Mouse (Mus musculus) urinary bladder, postnatal 4 days (tissue): Measurements from ENCODE around the gene Dram1.

Experiments
- DNase-seq, 2 experiments: peaks; one replicate each; pipeline ENCODE4 v3.0.0; 2021 to 2022; ENCODE audit warnings: low spot score in 2 of 2

Gene Dram1

DNA sequence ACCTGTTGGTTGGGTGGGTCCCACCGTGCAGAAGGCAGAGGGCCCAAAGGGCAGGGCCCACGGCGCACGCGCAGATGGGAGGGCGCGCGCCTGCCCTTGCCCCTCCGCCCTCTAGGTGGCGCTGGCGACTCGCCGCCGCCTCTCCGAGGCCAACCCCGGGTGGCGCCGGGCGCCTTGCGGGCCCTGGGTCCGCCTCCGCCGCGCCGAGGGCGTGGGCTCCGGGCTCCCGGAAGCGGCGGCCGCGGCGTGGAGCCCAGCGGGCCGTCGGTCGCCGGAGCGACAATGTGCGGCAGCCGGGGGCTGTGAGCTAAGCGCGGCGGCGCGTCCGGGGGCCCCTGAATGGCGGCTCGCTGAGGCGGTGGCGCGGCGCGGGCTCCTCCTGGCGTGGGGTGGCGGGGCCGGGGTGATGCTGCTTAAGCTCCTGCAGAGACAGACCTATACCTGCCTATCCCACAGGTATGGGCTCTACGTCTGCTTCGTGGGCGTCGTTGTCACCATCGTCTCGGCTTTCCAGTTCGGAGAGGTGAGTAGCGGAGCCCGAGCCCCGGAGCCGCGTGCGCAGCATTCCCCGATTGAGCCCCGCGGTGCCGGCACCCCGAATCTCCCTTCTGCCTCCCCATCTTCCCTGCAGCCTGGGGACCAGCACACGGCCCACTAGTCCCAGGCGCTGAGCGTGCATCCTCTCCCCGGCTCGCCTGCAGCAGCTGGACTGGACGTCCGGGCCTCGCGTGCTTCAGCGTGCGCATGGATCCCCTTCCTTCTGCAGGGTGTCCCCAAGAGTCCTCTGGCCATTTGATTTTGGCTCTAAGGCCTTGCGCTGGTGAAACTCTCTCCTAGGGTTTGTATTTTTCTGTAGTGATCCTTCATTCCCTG is at the start of gene Dram1, which contains the start of gene Gnptab:
Dram1 (minus strand) TSS at position 68 of the 873 bp plus-strand sequence.
Gnptab (plus strand) TSS at position 120 of the 873 bp plus-strand sequence.
- DNase-seq = peak; percentile 85 to 87

DNA sequence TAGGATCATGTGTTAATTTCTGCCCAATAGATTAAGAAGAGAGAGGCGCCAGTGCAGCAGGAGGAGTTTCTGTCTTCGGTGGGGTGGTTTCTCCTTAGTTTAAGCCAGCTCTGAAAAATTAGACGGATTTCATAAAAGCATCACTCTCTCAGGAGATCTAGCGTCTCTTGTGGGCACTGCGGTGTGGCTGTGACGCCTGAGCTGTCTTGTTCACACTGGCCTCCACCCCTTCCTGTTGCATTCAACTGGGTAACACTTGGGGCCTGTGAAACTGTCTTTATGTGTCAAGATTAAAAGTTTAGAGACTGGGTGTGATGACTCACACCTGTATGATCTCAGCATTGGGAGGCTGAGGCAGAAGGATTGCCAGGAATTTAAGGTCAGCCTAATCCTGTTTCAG is 49.1 kb upstream of the Dram1 start:
- DNase-seq = no peak

DNA sequence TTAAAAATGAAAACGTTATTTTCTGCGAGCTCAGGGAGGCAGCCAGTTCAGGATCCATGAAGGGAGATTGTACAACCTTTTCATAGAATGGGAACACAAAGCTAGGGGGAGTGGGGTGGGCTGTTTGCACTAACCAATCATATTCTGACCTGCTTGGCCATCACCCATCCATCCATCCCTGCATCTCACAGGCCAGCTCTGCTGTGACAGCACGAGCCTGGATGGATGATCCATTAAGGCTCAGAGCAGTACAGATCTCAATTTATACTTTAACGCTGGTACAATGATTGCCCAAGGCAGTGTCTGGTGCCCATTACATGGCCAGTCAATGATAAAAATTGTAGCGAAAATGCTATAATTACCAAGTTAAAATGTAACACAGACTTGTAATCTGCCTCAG is 48.0 kb upstream of the Dram1 start:
- no peak for DNase-seq

DNA sequence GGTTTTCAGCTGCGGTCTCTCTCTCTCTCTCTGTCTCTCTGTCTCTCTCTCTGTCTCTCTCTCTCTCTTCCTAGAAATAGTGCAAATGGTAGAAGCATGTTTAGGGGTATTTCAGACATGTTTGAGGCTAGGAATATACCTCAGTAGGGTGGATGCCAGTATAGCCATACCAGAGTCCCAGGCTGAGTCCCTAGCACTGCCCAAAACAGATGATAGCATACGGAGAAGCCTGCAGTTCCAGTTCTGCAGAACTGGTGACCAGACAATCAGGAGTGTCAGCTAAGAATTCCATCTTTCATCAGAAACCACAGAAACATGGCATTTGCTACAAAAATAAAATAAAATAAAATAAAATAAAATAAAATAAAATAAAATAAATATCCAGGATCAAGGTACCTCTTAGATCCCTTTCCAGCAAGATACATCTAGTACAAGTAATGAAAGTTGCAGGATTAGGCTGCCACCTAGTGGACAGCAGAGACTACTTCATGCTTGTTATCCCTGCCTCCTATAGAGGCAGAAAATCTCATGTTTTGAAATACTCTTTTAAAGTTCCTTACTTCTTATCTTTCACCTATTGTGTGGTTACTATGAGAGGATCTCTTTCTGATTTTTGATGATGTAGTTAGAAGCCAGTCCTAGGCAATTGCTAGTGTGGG is 47.4 kb upstream of the Dram1 start:
- no peak for DNase-seq

DNA sequence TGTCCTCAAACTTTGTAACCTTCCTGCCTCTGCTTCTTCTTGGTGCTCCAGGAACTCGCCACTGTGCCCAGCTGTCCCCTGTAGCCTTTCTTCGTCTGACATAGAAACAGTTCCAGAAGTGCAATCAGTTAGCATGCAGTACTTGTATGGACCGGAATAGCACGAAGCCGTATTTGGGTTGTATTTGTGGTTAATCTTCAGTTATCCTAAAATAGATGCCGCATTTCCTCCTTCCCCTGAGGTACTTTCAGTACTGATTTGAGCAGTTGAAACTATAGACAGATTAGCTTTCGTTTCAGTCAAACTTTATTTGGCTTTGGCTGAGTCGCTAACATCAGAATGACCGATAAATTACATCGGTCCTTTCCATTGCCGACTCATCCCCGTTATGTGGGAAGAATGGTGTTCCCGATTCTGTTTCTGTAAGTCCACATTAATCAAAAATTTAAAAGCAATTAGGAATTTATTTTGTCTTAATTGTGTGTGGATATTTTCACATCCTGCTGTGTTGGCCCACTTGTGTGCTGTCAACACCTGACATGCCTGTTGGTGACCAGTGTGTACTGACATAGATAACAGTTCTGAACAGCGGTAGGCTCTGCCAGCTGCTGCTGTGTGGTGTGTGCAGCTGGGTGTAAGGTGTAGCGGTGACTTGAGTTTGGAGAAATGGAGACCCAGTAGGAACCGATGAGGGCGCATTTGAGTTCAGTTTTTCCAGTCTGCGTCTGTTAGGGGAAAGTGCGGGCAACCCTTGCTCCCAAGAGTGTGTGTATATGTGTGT is 42.0 kb upstream of the Dram1 start:
- no peak for DNase-seq

DNA sequence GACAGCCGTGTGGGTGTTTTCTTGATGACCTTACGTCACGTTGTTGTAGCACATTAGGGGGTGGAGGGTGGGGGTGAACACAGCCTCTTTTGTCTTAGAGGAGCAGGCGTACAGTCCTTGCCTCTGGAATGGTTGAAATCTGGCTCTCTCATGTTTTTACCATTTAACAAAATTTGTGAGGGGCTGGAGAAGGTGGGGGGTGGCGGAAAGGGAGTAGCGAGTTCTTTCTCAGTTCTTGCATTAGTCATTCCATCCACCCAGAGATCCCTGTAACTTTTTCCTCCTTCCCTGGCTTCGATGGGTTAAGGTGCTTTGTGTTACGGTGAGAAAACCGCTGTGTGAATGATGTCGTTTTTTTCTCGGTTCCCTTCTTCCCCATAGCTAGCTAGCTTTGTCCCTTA is 41.3 kb upstream of the Dram1 start:
- DNase-seq = no peak

DNA sequence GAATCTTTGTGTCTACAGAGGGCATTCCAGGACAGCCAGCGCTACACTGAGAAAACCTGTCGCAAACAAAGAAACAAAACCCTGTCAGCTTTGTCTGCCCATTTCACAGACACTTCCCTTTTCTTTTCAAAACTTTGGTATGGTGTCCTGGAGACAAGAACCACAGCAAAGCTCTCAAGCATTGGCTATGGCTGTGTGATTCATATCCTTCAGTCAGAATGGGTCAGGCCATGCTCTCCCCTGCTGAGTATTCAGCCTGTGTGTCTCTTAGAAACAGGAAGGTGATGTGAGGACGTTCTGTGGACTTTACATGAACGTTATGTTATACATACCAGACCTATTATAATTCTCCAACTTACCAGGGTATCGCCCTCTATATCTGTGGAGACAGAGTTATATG is 38.8 kb upstream of the Dram1 start:
- no peak for DNase-seq

DNA sequence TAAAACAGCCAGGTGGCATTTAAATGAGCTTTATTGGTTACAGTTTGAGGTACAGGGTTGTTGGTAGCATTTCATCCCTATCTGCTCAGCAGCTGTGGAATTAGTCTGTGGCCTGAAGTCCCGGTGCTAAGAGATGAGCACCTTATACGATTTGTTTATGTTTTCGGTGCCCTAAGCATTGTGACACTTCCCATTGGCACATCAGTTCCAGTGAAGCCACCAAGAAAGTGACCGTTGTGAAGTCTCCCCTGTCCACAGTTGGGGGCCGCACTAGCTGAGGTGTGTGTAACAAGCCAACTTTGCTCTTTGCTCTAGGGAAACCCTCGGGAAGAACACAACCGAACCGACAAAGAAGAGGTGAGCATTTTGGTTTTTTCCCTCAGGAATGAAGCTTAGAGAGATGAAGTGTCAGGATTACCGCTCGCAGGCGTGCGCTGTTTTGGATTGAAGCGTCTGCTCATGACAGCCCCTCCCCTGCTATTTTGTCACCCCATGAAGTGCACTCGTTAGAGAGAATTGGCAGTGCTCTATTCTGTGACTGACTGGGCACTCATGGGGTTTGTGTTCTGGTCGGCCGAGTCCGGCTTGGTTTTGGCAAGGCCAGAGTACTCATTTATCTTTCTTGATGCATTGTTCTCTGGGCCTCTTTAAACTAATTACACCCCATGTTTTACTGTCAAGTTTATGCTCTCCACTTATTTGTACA is 33.6 kb upstream of the Dram1 start:
- DNase-seq = no peak

DNA sequence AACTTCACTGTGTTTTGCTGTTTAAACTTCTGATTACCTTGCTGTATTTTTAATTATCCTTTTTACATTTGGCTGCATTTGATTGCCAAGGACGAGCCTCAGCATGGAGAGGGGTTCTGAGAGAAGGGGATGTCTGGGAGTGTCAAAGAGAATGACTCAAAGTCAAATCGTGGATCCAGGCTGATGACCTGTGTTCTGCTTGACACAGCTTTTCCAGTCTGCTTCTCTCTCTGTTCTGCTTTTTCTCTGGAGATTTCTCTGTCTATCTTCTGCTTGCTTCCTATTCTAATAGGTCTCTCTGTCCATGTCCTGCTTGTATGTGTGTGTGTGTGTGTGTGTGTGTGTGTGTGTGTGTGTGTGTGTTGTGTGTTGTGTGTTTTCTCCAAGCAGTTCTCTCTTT is 30.9 kb upstream of the Dram1 start:
- no peak for DNase-seq

DNA sequence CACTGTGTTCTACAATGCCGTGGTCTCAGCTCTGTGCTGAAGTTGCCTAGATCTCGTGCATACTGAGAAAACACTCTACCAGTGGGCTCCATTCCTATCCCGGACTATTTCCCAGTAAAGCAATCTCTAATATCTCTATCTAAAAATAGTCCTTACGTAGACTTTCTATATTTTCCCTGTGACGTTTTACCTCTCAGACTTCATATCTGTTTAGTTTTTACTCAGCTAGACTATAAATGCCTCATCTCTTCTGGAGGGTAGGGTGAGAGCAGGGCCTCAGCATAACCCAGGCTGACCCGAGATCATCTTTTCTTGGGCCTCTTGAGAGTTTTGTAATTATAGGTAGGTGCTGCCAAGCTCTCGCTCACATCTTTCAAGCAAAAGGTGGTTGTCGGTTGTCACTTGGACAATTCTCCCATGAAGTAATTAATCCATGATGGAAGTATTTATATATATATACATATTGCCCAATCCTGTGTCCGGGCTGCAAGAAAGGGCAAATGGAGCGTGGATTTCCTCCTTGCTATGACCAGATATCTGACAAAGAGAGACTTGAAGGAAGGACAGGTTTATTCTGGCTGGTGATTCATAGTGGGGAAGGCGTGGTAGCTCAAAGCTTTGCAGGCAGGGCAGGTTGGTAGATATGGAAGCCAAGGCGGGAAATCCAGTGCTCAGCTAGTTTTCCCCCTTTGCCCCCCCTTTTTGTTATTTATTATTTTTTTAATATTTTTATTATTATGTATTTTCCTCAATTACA is 29.2 kb upstream of the Dram1 start:
- no peak for DNase-seq

DNA sequence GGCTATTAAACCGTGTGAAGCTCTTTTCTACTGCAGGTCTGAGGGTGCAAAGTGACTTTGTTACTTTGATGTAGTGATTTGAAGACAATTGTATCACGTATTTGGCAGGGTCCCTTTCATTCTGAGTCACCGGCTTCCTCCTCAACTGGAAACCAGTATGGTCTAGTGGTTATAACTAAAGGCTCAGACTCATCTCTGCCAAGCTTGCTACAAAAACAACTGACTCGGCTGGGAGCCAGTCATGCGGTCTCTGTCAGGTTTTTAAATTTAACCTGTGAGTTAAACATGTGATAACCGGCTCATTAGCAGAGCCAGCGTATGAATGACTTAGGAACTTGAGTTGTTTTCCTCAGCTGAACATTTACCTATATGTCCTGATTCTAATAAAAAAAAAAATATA is 26.9 kb upstream of the Dram1 start:
- no peak for DNase-seq

DNA sequence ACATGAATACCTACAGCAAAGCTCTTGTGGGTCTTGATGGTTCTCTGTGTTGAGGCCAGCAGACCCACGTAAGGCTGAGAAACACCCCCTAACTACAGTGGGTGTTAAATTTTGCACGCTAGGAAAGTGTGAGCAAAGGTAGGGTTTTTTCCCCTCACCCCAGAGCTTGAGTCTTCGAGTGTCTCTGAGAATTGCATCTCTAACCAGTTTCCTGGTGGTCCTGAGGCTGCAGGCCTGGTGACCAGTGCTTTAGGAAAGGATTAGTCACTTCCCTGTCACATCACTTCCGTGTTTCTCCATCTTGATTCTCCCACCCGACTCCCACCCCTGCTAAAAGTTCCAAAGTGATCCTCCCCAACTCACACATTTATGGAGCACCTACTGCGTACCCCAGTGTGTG is 25.3 kb upstream of the Dram1 start:
- no peak for DNase-seq

DNA sequence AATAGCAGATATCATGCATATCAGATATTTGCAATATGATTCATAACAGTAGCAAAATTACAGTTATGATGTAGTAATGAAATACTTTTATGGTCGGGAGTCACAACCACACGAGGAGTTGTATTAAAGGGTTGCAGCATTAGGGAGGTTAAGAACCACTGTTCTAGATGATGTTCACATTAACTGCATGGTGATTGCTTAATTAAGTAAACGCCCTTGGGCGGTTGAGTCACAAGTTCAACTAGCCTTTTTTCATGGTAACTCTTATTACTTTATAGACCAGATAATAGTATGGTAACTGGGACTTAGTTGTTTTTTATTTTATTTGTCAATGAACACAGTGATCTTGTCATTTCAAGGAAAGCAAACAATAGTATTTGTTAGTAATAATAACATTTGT is 24.1 kb upstream of the Dram1 start:
- no peak for DNase-seq

DNA sequence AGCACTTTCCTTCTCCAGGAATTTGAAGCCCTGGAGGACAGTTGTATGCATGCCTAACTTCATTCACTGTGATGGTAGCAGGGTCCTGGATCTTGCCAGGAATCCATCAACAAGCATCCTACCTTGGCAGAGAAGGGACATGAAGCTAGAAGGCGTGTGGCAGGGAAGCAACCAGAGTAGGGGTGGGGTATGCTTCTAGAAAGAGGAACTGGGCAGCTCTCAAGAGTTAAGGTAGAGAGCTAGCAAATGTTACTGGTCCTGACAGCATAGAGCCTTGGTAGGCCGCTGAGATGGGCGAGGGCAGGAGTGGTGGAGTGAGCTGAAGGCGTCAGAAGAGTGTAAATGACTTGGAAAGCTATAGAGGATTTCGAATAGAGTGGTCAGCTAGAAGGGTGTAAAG is 20.4 kb upstream of the Dram1 start:
- no peak for DNase-seq

DNA sequence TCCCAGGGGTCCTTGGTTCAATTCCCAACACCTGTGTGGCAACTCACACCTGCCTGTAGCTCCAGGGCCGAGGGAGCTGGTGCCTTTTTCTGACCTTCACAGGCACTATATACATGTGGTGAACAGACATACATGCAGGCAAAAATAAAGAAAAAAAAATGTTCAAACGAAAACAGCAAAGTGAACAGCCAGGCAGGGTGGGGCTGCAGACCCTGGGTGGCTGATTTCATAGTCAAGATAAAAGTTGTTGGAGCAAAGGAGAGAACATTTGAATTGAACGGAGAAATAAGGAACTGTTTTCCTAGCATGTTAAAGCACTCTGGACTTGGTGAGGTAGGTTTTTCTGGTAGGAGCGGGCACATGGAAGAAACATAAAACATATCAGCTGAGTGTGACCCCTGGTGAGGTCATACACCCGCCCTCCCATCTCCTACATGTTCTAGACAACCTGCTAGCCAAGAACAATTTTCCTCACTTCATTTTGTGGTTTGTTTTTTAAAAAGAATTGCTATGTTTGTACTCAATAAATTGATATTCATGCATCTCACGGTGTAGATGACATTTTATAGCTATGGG is 19.9 kb upstream of the Dram1 start:
- no peak for DNase-seq

DNA sequence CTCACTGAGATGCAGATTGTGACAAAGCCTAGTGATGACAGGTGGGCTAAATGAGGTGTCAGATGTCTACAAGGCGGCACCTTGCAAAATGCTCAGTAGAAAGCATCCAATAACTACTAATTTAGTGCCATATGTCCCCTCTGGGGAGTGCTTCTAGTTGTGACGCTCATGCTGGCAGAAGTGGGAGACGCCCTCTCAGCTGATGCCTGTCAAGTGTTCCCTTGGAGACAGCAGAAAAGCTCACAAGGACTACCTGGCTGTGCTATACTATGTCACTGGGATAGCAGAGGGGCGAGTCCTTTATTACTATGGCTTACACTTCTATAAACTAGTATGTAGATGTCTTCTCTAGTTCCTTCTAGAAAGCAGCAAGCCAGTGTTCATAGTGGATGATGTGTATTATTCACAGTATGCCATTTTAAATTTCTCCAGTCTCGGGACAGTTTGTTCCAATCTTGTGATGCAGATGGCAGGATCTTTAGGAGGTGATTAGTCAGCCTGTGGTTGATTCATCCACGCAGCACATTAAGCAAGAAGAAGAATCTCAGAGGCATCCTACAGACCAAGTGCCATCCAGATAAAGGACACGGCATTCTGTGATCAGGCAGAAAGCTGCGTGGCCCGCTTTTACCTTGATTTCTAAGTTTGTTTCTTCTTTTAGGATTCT is 13.4 kb upstream of the Dram1 start:
- DNase-seq = no peak

DNA sequence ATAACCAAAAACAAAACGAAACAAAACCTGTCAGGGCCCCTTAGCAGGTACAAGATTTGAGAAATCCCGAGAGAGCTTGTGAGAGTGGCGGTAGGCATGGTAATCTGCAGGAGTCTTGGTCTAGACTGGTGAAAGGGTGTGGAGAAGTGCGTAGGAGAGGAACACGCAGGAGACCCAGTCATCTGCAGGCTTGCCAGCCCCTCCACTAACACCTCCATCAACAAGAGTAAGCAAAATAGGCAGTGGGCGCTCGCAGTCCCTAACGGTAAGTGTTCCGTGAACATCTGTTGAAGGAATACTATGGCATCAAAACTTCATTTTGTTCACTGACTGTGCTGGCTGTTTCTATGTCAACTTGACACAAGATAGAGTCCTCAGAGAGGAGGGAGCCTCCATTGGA is 12.6 kb upstream of the Dram1 start:
- DNase-seq = no peak

DNA sequence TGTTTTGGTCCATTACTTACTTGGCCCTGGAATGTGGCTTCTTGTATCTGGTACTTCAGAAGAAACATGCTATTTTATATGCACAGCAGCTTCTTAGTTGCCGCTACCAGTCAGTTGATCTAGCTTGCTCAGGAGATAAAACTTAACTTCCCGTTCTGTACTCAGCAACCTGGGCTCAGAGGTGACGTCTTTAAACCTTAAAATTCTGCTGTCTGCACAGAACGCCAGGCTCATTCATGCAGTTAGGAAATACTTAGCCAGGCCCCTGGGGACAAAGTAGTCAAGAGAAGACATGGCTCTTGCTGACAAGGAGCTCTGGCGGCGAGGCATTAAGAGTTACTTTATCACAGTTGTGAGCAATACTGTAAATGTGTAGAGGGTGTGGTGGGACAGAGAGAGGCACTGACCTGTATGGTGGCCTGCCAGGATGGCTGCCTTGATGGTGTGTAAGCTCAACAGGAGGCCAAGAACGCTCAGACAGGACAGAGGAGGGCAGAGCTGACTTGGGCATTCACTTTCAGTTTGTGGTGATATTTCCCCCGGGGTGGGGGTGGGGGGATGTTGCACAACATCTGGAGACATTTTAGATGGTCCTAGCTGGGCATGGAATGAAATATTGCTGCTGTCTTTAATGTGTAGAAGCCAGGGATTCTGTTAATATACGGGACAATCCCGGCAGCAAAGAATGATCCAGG is 11.4 kb upstream of the Dram1 start:
- DNase-seq = no peak

DNA sequence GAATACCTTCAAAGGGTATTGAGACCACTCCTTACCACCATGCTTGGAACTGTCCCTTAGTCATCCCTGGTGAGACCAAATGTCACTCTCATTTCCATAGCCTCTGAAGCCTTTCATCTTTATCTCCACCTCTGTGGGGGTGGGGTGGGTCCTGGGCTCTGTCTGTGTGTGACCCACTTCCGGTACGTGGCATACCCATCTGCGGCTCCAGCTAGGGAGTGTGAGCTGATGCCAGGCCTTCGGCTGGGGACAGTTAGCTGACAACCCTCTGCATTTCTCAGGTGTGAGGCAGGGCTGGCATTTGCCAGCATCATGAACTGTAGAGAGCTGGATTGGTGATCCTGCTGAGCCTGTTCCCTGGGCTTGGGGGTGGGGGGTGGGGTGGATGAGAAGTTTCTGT is 10.7 kb upstream of the Dram1 start:
- DNase-seq = no peak

DNA sequence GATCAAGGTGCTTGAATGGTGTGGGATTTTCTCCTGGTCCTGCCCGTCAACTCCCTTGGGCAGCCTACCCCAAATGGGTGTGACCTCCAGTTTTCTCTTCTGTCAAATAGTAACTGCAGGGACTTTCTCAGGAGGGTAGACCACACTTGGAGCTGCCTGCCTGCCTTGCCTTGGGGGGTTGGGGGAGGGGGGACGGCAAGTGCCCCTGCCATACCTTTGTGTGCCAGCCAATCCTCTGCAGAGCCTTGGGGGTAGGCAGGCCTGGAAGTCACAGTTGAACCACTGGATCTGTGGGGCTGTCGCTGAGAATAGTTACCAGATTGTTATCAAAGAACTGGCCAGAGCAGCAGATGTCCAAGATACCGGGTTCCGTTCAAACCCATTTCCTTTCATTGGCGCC is 7.4 kb upstream of the Dram1 start:
- DNase-seq = no peak
